Mouse (Mus musculus) neural tube, embryonic 11.5 days (tissue): ENCODE measurements around the gene Mt1. TPM values are rescaled to one million over a fixed set of nuclear protein-coding genes. Genes with fewer than 3 reads are reported as not detected.
"Not testable (repeated sequence)": the region's sequence is repeated elsewhere in the genome, so short reads cannot be mapped to it uniquely, and the experiment has no call there.

Source experiments
- ATAC-seq: fragments of 200-750 bp; cut with Nextera tagmentation; 2 replicates; pipeline ENCODE4 v1.8.0; 2017; ENCODE audit warnings: moderate number of reproducible peaks, mild to moderate bottlenecking, moderate TSS enrichment, moderate library complexity; ENCODE audit not compliant: insufficient read depth, low FRiP score, low TSS enrichment
- DNase-seq: peaks from one replicate; pipeline ENCODE4 v3.0.0-alpha.2; 2015; ENCODE audit warnings: low spot score
- H3K27ac ChIP-seq: fragments of 300-500 bp; sonication (generic); 2 replicates; pipeline ENCODE4 v1.5.1; 2014; ENCODE audit warnings: low read depth, mild to moderate bottlenecking, low read length
- H3K27me3 ChIP-seq: fragments of 300-500 bp; sonication (generic); 2 replicates; pipeline ENCODE4 v1.6.1; 2014; ENCODE audit warnings: mild to moderate bottlenecking, low read length, mixed read lengths; ENCODE audit not compliant: control insufficient read depth, insufficient read depth
- H3K36me3 ChIP-seq: fragments of 300-500 bp; sonication (generic); 2 replicates; pipeline ENCODE4 v1.6.1; 2014; ENCODE audit warnings: mild to moderate bottlenecking, low read length, moderate library complexity, mixed read lengths; ENCODE audit not compliant: control insufficient read depth, insufficient read depth
- H3K4me1 ChIP-seq: fragments of 300-500 bp; sonication (generic); 2 replicates; pipeline ENCODE4 v1.6.1; 2014; ENCODE audit warnings: low read length, mixed read lengths; ENCODE audit not compliant: control insufficient read depth, insufficient read depth
- H3K4me2 ChIP-seq: fragments of 300-500 bp; sonication (generic); 2 replicates; pipeline ENCODE4 v1.6.1; 2014; ENCODE audit warnings: low read depth, mild to moderate bottlenecking, moderate library complexity
- H3K4me3 ChIP-seq: fragments of 300-500 bp; sonication (generic); 2 replicates; pipeline ENCODE4 v1.5.1; 2014; ENCODE audit warnings: low read depth, low read length
- H3K9ac ChIP-seq: fragments of 300-500 bp; sonication (generic); 2 replicates; pipeline ENCODE4 v1.6.1; 2014; ENCODE audit warnings: mild to moderate bottlenecking, low read length
- H3K9me3 ChIP-seq: fragments of 300-500 bp; sonication (generic); 2 replicates; pipeline ENCODE4 v1.6.1; 2016; ENCODE audit warnings: low read length; ENCODE audit not compliant: control insufficient read depth
- WGBS: fragments of 180-500 bp; shearing (Covaris S2); extraction: QIAGEN DNeasy Blood & Tissue Kit; methylation state at CpG from one replicate; pipeline ENCODE4 v1.1.7; 2014; 5-methylcytosine and 5-hydroxymethylcytosine counted together
- polyA plus RNA-seq: library from polyadenylated mRNA; unstranded; fragments of >200 nt; fragmentation: Nextera tagmentation; extraction: Ambion mirVana; gene quantifications from 2 replicates; pipeline ENCODE4 v1.2.1, GENCODE M21; 2014

Gene Mt1
- polyA plus RNA-seq, 1 experiment from 2014 or later: 78.2 TPM

DNA sequence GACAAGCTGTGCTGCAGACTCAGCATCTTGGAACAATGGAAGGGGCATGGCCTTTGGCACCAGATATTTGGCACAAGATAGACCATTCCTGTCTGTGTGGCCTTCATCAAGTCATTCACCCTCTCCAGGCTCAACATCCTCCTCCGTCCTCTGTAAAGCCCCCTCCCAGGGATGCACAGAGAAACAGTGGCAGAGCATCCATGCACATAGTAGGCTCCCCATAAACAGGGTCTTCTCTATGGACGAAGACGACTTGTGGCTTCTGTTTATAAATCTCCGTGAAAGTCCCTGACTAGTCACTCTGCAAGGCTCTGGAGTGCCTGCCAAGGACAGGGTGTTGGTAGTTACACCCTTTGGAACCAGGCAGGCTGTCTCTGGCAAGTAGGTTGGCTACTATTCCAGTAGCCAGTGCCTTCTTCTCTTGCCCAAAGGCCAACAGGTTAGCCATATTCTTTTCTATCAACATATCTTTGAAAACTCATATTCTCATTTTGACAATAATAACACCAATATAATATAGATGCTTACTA lies 38.6 kb upstream of the Mt1 start:
- no peaks in the 10 kb centered on the region for H3K9me3 ChIP-seq
- no peak overlapping the region for H3K4me3 ChIP-seq
- no peak overlapping the region for H3K27ac ChIP-seq
- H3K9ac ChIP-seq: no peak overlapping the region
- H3K36me3 ChIP-seq: no peaks in the 10 kb centered on the region
- ATAC-seq (no peak), DNase-seq (no peak)
- H3K4me1 ChIP-seq: no peaks in the 10 kb centered on the region
- no peak overlapping the region for H3K4me2 ChIP-seq
- 95% methylated on average over 4 of the region's 4 CpGs for WGBS
- no peaks in the 10 kb centered on the region for H3K27me3 ChIP-seq

DNA sequence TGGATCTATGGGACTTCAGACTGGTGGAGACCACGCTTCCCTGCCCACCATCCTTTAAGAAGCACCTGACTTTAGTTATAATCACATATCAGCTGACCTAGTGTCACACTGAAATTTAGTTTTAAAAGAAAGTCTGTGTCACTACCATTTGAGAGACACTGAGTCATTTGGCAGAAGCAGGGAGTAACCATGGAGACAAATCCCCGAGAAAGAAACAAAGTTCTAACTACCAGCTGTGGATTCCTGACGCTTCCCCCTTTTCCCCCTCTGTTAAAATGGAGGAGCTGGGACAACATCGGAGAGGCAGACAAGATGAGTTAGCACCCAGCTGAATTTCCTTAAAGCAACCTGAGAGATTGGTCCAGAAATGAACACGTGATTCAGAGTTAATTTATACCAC lies 30.6 kb upstream of the Mt1 start:
- DNase-seq (no peak), ATAC-seq (no peak)
- 54% methylated on average over 5 of the region's 5 CpGs for WGBS
- H3K4me1 ChIP-seq: peaks cover 6% of the 10 kb centered on the region
- no peak overlapping the region for H3K9ac ChIP-seq
- H3K36me3 ChIP-seq: no peaks in the 10 kb centered on the region
- H3K27me3 ChIP-seq: 0 out of 2 replicates have a peak, but pooled peaks cover 2% of the 10 kb centered on the region
- H3K9me3 ChIP-seq: no peaks in the 10 kb centered on the region
- H3K4me2 ChIP-seq: no peak overlapping the region
- H3K27ac ChIP-seq: no peak overlapping the region
- no peak overlapping the region for H3K4me3 ChIP-seq

DNA sequence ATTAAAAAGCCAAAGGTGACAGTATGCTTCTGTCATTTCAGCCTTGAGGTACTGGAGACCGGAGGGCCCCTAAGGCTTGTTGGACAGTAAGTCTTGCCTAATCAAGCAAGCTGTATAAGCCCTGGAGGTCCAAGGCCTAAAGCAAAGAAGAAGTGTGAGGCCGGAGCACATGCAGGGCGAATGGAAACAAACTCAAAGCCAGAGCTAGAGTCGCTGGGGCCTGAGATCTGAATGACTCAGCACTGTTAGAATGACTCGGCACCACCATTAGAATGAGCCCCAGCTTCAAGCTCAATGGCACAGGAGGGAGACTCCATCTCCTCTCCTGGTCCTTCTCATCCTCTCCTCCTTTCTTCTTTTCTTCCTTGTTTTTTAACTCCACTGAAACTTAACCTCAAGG lies 28.0 kb upstream of the Mt1 start:
- 0 out of 2 replicates have a peak, but pooled peaks cover 2% of the 10 kb centered on the region for H3K27me3 ChIP-seq
- DNase-seq (no peak), ATAC-seq (no peak)
- H3K9ac ChIP-seq: no peak overlapping the region
- no peak overlapping the region for H3K4me3 ChIP-seq
- no peak overlapping the region for H3K4me2 ChIP-seq
- no peaks in the 10 kb centered on the region for H3K9me3 ChIP-seq
- peaks cover 6% of the 10 kb centered on the region for H3K4me1 ChIP-seq
- H3K36me3 ChIP-seq: no peaks in the 10 kb centered on the region
- no peak overlapping the region for H3K27ac ChIP-seq
- WGBS: 80% methylated on average over 5 of the region's 5 CpGs

- H3K4me2 ChIP-seq: peak within 1 kb of the TSS; percentile 74
- no peaks in the 10 kb centered on the region for H3K36me3 ChIP-seq
- H3K27ac ChIP-seq: no peak within 1 kb of the TSS
- 0 out of 2 replicates have a peak, but pooled peaks cover 2% of the 10 kb centered on the region for H3K27me3 ChIP-seq
- H3K4me3 ChIP-seq: peak within 1 kb of the TSS; percentile 31
- DNase-seq (peak; percentile 78), ATAC-seq (peak; percentile 83)
- H3K4me1 ChIP-seq: peaks cover 6% of the 10 kb centered on the region
- 2% methylated on average over 29 of the region's 29 CpGs for WGBS
- H3K9ac ChIP-seq: peak within 1 kb of the TSS; percentile 47
- H3K9me3 ChIP-seq: no peaks in the 10 kb centered on the region
Observed at GRCm38 (mm10) chr8:94152513-94153300, 26.2 kb upstream of the Mt1 start, which contains the start of gene Mt3. Gene Mt3, plus strand, starts transcription at chr8:94152607.

- H3K4me1 ChIP-seq: peaks cover 6% of the 10 kb centered on the region
- 0 out of 2 replicates have a peak, but pooled peaks cover 2% of the 10 kb centered on the region for H3K27me3 ChIP-seq
- no peak overlapping the region; the same call in 1 of the 2 replicates for H3K4me2 ChIP-seq
- WGBS: 18% methylated on average over 7 of the region's 7 CpGs
- no peaks in the 10 kb centered on the region for H3K9me3 ChIP-seq
- no peak for ATAC-seq
- H3K27ac ChIP-seq: no peak overlapping the region
- no peak overlapping the region for H3K9ac ChIP-seq
- DNase-seq: no peak
- H3K4me3 ChIP-seq: no peak overlapping the region
- no peaks in the 10 kb centered on the region for H3K36me3 ChIP-seq
Observed at GRCm38 (mm10) chr8:94153451-94153850, 25.4 kb upstream of the Mt1 start.

GRCm38 (mm10) chr8:94154537-94154936 lies 24.3 kb upstream of the Mt1 start:
- H3K36me3 ChIP-seq: no peaks in the 10 kb centered on the region
- DNase-seq: no peak
- H3K4me1 ChIP-seq: peaks cover 6% of the 10 kb centered on the region
- H3K9ac ChIP-seq: no peak overlapping the region
- 0 out of 2 replicates have a peak, but pooled peaks cover 2% of the 10 kb centered on the region for H3K27me3 ChIP-seq
- H3K9me3 ChIP-seq: no peaks in the 10 kb centered on the region
- WGBS: 51% methylated on average over 6 of the region's 6 CpGs
- no peak overlapping the region for H3K27ac ChIP-seq
- H3K4me2 ChIP-seq: no peak overlapping the region
- H3K4me3 ChIP-seq: no peak overlapping the region
- ATAC-seq: no peak

DNA sequence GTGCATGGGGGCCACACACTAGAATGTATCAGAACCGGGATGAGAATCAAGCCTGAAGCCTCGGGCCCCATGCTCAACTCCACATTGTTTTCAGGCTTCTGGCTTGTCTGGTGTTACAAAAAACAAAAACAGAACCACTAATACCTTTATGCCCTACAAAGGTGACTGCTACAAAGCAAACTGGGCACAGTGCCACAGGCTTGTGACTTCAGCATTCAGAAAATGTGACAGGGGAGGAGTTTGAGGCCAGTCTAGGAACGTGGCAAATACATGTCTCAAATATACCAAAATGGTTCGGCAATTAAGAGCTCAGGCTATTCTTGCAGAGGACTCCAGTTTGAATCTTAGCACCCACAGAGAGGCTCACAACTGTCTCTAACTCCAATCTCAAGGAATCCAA lies 22.8 kb upstream of the Mt1 start:
- 86% methylated on average over 4 of the region's 4 CpGs for WGBS
- 0 out of 2 replicates have a peak, but pooled peaks cover 2% of the 10 kb centered on the region for H3K27me3 ChIP-seq
- no peak for DNase-seq

GRCm38 (mm10) chr8:94165772-94166171 lies 13.1 kb upstream of the Mt1 start:
- not testable (repeated sequence) for H3K9me3 ChIP-seq, H3K4me1 ChIP-seq, ATAC-seq, H3K27me3 ChIP-seq, H3K4me3 ChIP-seq, H3K4me2 ChIP-seq, H3K9ac ChIP-seq, H3K27ac ChIP-seq, DNase-seq, H3K36me3 ChIP-seq
- WGBS: 71% methylated on average over 8 of the region's 8 CpGs

More for the DNA sequence above, 22.8 kb upstream of the Mt1 start:
- no peak for ATAC-seq
- Histone ChIP-seq H3K4me2 (no peak overlapping the region), H3K4me1 (peaks cover 6% of the 10 kb centered on the region), H3K36me3 (no peaks in the 10 kb centered on the region), H3K27ac (no peak overlapping the region), H3K4me3 (no peak overlapping the region), H3K9ac (no peak overlapping the region), H3K9me3 (no peaks in the 10 kb centered on the region)

DNA sequence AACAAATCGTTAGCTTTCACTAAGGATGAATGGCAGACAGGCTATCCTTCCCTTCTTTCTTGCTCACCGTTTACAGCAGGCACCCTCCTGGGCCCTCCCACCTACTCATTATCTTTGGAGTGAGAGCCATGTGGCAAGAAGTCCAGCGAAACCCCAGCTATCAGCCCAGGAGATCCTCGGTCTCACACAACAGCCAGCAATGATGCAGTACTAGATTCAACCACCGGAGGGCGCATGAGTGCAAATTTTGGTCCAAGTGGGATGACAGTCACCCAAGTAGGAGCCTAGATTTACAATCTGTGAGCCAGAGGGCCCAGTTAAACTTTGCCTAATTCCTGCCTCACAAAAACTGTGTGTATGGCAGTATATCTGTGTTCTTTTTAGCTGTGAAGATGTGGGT lies 11.6 kb upstream of the Mt1 start:
- ATAC-seq (peak; percentile 58; the same call in 1 of the 2 replicates), DNase-seq (peak; percentile 88)
- H3K27ac ChIP-seq: no peak overlapping the region
- 3% methylated on average over 6 of the region's 6 CpGs for WGBS
- H3K9ac ChIP-seq: no peak overlapping the region
- H3K9me3 ChIP-seq: no peaks in the 10 kb centered on the region
- no peak overlapping the region for H3K4me3 ChIP-seq
- H3K4me1 ChIP-seq: peaks cover 6% of the 10 kb centered on the region
- H3K4me2 ChIP-seq: no peak overlapping the region
- peaks cover 17% of the 10 kb centered on the region for H3K27me3 ChIP-seq
- H3K36me3 ChIP-seq: no peaks in the 10 kb centered on the region
